Mouse (Mus musculus) left cerebral cortex, postnatal 25 days (tissue): Measurements from ENCODE around the gene Camp. TPM values are rescaled to one million over a fixed set of nuclear protein-coding genes. Genes with fewer than 3 reads are reported as not detected.
"Not testable (repeated sequence)": the region's sequence is repeated elsewhere in the genome, so short reads cannot be mapped to it uniquely, and the experiment has no call there.

ENCODE experiments used
- DNase-seq, 2 experiments: peaks; one replicate each; pipeline ENCODE4 v3.0.0; 2022; ENCODE audit warnings: low spot score in 2 of 2, mixed read lengths in 1 of 2
- intact Hi-C: fragments of 180-260 bp; cut with DNase I; formaldehyde crosslinking; loops from one replicate; pipeline ENCODE4 v1.15.1; 2025
- microRNA-seq, 2 experiments: library from miRNA; unstranded; fragments of <30 nt; microRNA quantifications; one replicate each; pipeline ENCODE4 v1.2.0; 2022
- total RNA-seq, 2 experiments: library from RNA; stranded (reverse); gene quantifications; 2 replicates each; pipeline ENCODE4 v1.2.3; 2021

Gene Camp
- total RNA-seq, 2 experiments from 2014 or later, result not detected

DNA sequence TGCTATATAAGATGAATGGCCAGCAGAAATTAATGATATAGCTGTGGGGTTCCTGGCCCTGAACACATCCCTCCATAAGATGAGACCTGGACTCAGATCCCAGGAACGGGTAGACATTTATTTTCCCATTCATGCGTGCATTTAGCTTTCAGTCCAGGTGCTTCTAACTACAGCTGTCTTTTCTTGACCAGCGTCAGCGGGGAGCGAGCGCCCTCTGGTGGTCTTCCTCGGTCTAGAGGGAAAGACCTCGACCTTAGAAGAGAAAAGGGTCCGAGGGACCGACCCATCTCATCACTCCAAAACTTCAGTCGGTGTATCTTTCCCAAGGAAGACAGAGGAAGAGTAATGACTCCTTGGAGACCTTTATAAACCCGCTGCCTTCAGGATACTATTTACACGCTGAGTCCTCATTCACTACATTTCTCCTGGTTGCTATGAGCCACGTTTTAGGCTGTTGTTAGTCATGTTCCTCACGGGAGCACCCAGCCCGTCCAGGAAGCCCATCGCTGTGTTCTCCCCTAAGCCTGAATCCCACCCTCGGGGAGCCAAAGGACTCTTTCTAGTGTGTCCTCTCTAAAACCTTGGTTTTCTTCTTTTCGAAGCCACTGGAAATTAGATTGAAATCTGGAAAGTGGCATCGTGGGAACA lies 13.1 kb upstream of the Camp start:
- DNase-seq, result peak; percentile 67 to 73
- intact Hi-C loops, result loop anchor here (5.0 kb wide), 1 partner anchor 775 kb away; no protein-coding TSS in a partner anchor

DNA sequence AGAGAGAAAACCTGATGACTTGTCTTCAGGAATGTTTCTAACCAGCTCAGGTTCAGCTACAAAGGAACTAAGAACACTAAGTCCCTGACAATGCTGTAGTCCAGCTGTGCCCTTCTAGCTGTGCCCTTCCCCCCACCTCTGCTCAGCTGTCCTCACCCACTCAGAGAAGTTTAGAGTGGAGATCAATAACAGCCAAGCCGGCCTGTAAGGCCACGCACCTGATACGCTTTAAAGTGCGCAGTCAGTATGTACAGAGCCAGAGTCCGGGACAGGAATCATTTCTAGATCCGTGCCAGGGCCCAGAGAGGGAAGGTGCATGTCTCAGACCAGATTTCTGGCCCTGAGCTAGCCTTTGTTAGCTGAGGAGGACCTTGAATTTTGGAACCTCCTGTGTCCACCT lies 6.5 kb upstream of the Camp start:
- intact Hi-C loops, result no loop called here
- no peak for DNase-seq

DNA sequence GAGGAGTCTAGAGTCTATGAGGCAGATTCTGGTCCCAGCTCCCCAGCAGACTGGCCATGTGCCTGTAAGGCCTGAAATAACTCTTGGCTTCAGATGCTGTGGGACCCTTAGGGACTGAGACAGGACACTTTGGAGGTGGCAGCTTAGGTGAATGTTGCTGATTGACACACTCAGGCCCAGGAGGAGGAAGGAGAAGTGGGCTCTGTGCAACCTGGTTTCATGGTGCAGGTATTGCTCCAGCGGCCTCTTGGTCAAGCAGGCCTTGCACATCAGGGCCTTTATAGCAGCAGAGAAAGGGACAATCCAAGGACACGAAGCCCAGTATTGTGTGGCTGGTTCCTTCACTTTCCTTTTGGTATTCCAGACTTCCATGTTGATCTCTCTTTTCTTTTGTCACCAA lies 4.9 kb upstream of the Camp start:
- no peak for DNase-seq
- intact Hi-C loops, result no loop called here

- no peak for DNase-seq
- intact Hi-C loops, result no loop called here
Observed at GRCm38 (mm10) chr9:109850099-109850498, 682 bp upstream of the Camp start.

DNA sequence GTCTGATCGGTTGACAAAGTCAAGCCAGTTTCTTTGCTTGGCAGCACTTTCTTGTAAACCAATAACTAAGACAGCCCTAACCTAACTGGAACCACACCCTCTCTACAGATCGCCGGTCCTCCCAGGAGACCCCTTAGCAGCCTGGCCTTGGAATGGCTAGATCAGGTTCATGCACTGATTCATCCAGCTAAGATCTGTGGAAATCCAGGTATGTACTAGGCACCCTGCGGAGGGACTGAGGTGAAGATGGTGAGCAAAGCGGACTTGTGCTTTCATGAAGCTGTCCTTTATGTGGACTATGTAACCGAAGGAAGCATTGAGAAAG lies 16.4 kb downstream of the Camp start:
- intact Hi-C loops, result loop anchor here (2.0 to 10.0 kb wide), 3 partner anchors 708 to 828 kb away; no protein-coding TSS in a partner anchor

DNA sequence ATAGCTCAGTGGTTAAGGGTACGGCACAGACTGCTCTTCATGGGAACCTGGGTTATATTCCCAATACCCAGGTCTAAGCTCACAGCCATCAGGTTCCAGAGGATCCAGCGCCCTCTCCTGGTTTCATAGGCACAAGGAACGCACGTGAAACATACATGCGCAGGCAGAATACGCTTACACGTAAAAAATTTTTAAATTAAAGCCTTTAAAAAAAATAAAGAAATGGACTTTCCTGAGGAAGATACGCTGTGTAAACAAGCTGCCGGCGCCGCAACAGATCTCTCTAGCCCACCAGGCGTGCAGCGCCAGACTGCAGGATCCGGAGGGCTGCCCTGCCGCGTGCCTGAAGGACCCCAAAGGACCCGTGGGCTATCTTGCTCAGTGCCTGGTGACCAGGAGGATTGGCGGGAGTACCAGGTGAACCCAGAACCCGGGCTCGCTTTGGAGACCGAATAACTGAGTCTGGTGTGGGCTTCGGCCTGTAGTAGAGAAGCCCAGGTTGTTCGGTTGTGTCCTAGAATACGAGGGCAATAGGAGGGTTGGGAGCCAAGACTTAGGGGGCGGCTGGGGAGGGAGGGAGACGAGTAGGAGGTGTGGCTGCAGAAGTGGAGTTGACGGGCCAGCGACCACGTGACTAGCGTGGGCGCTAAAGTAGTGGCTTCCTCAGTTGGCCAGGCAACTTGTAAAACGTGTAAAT lies 16.9 kb downstream of the Camp start, which contains the start of gene Nme6:
Gene Nme6, plus strand, starts transcription at position 359 of the 697 bp plus-strand sequence.
- DNase-seq, result peak; percentile 87 to 88
- intact Hi-C loops, result loop anchor here (2.0 to 10.0 kb wide), 3 partner anchors 708 to 828 kb away; no protein-coding TSS in a partner anchor

More for the DNA sequence above, 16.4 kb downstream of the Camp start:
- DNase-seq, result no peak

- intact Hi-C loops, result no loop called here
- no peak for DNase-seq
Observed at GRCm38 (mm10) chr9:109826181-109826580, 23.2 kb downstream of the Camp start.

GRCm38 (mm10) chr9:109825739-109826138 lies 23.7 kb downstream of the Camp start:
- DNase-seq, result no peak
- intact Hi-C loops, result no loop called here

DNA sequence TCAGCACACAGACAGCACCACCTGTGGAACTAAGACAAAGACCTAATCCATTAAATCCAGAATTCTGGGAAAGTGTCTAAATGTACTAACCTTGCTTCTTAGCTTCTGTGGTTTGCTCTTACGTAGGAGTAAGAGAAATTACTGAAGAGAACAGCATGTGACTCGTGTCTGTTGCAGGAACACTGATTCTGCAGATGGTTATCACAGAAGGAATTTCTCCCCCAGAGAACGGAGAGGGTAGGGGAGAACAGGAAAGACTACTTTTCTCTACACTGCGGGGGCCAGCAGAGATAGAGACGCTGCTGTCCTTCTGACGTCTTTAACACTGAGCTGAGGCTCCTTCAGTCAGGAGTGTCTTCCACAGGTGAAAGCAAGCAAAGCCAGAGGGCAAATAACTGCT lies 33.1 kb downstream of the Camp start:
- DNase-seq, result peak; percentile 3 to 27
- intact Hi-C loops, result no loop called here

DNA sequence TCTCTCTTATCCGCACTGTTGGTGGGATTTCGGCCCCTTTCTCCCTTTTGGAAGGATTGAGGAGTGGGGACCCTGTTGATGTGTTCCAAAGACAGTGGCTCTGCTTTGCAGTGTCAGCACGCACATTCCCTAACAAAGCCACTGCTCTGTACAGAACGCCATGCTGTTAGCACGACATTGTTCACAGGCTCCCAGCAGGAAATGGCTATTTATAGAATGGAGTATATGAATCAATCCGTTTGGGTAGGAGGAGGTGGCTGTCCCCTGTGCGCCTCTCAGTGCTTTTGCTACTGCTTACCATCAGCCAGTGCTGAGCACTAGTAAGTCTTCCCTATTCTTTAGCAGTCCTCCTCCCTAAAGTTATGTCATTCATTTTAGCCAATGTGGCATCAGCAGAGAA lies 36.0 kb downstream of the Camp start:
- intact Hi-C loops, result no loop called here
- peak; percentile 2 to 23 for DNase-seq

- DNase-seq, result no peak
Observed at GRCm38 (mm10) chr9:109811980-109812379, 37.4 kb downstream of the Camp start, which contains the start of gene Spink8. Spink8 (plus strand) TSS chr9:109812280.

GRCm38 (mm10) chr9:109807898-109808297 lies 41.5 kb downstream of the Camp start:
- DNase-seq, result no peak
- intact Hi-C loops, result no loop called here

More at GRCm38 (mm10) chr9:109811980-109812379, 37.4 kb downstream of the Camp start, which contains the start of gene Spink8:
- intact Hi-C loops, result no loop called here

DNA sequence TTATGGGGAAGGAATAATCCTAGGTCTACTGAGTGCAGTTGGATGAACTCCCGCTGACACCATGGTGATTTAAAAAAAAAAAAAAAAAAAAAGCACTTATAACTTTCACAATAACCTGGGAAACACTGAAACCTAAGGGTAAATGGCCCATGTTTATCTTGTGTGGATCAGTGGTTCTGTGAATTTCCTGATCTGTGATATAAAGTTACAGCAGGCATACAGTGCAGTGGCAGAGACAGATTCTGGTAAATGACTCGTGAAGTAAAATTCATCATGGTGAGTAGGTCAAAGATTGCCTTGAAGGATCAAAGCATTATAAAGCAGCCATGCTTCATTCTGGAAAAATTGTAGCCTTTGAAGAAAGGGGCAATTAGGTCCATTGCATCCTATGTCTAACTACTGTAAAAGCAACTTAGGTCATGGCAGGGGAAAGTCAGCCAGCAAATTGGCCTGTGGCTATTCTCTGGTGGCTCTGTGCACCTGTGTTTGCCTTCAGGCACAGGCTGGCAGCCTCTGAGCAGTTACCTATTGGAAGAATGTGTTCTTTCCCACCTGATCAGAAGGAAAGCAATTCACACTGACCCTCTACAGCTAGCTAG lies 42.6 kb downstream of the Camp start:
- no peak for DNase-seq
- intact Hi-C loops, result no loop called here

- intact Hi-C loops, result no loop called here
- no peak for DNase-seq
Observed at GRCm38 (mm10) chr9:109806260-109806659, 43.2 kb downstream of the Camp start.

DNA sequence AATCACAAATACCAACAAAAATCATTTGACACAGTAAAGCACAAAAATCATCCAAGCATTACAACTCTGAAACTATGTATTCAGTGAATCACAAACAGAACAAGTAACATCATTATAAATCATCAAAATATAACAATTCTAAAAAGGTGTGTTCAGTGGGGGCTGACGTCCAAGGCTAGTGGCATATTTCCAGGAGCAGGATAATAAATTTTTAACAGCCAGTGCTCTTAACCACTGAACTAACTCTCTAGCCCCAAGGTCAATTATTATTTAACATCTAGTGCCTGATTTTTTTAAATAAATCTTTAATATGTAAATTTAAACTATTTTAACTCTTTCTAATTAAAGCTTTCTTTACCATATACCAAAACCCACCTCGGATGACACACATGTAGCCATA lies 43.8 kb downstream of the Camp start:
- DNase-seq, intact Hi-C loops: not testable (repeated sequence)

DNA sequence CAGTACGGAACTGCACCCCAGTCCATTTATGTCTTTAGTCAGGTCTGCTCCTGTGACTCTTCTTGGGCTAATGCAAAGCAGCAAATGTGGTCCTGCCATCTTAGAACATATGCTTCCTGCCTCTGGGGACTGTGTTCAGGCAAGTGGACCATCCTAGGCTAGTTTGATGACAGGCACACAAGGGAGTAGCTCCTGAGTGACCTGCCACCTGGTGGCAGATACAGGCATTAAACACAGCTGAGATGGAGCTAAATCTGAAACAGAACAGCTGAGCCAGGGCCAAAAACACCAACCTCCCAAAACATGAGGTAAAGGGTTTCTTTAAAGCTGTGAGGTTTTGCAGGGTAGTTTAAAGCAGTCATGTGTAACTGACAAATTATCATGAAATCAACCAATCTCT lies 51.4 kb downstream of the Camp start:
- intact Hi-C loops, result no loop called here

More for the DNA sequence above, 51.4 kb downstream of the Camp start:
- DNase-seq, result peak; percentile 3 to 11

Small RNA genes lying within 50 kb of the gene (microRNA-seq; reads per million reads assigned to microRNA genes)
- 0 to 0.50 reads per million in 2 experiments for gene Mir7089

Other genes starting within 250 kb of the Camp start
- not detected for gene Fbxw24, start 223.6 kb downstream of the Camp start, total RNA-seq
- not detected for gene Fbxw25, start 185.0 kb downstream of the Camp start, total RNA-seq
- not detected for gene Fbxw18, start 146.9 kb downstream of the Camp start, total RNA-seq
- gene Fbxw26, start 103.5 kb downstream of the Camp start, total RNA-seq, result not detected
- not detected for gene Fbxw27, start 58.9 kb downstream of the Camp start, total RNA-seq
- gene Spink8, start 37.3 kb downstream of the Camp start, total RNA-seq, result 1 to 10 TPM; 1.8 to 2.8 TPM
- gene Nme6, start 16.9 kb downstream of the Camp start, total RNA-seq, result 1 to 10 TPM; 7.3 to 7.7 TPM
- 1 to 10 TPM; 3.9 to 4.0 TPM for gene Cdc25a, start 26.0 kb upstream of the Camp start, total RNA-seq
- gene Map4, start 81.8 kb upstream of the Camp start, total RNA-seq, result 100 to 1,000 TPM; 350 to 364 TPM